Mouse (Mus musculus) intestine, postnatal 0 days (tissue): ENCODE measurements at regions not wholly inside any gene's neighbourhood (a gene's known extent, or its start where the extent isn't known, plus 50 kb on each side); places are given as distances from the start of the nearest gene placed in this dataset.

Experiments
- ATAC-seq: fragments of 200-750 bp; cut with Nextera tagmentation; 2 replicates; pipeline ENCODE4 v1.8.0; 2017; ENCODE audit warnings: mild to moderate bottlenecking, moderate TSS enrichment, moderate library complexity
- H3K27ac ChIP-seq: fragments of 300-500 bp; sonication (generic); 2 replicates; pipeline ENCODE4 v1.5.1; 2014; ENCODE audit warnings: mild to moderate bottlenecking, low read depth, low read length, moderate library complexity
- H3K27me3 ChIP-seq: fragments of 300-500 bp; sonication (generic); replicated peaks from 2 replicates; pipeline ENCODE4 v1.6.1; 2014; ENCODE audit warnings: low read length, mixed read lengths; ENCODE audit not compliant: control insufficient read depth, insufficient read depth
- H3K36me3 ChIP-seq: fragments of 300-500 bp; sonication (generic); 2 replicates; pipeline ENCODE4 v1.6.1; 2014; ENCODE audit warnings: mild to moderate bottlenecking, moderate library complexity; ENCODE audit not compliant: control insufficient read depth, insufficient read depth
- H3K4me1 ChIP-seq: fragments of 300-500 bp; sonication (generic); replicated peaks from 2 replicates; pipeline ENCODE4 v1.6.1; 2014; ENCODE audit warnings: antibody characterized with exemption, low read length, mixed read lengths; ENCODE audit not compliant: control insufficient read depth, insufficient read depth
- H3K4me2 ChIP-seq: fragments of 300-500 bp; sonication (generic); replicated peaks from 2 replicates; pipeline ENCODE4 v1.6.1; 2014; ENCODE audit warnings: low read depth, mild to moderate bottlenecking, moderate library complexity
- H3K4me3 ChIP-seq: fragments of 300-500 bp; sonication (generic); 2 replicates; pipeline ENCODE4 v1.5.1; 2014; ENCODE audit warnings: low read depth, low read length
- H3K9ac ChIP-seq: fragments of 300-500 bp; sonication (generic); 2 replicates; pipeline ENCODE4 v1.6.1; 2014; ENCODE audit warnings: mild to moderate bottlenecking, low read depth, low read length
- H3K9me3 ChIP-seq: fragments of 300-500 bp; sonication (generic); 2 replicates; pipeline ENCODE4 v1.6.1; 2016; ENCODE audit warnings: mixed run types; ENCODE audit not compliant: control insufficient read depth
- CTCF ChIP-seq: sonication (generic); IDR thresholded peaks from 2 replicates; pipeline ENCODE4 v1.5.1; 2016; ENCODE audit warnings: low read depth, mild to moderate bottlenecking, control low read depth, antibody characterized with exemption, moderate library complexity
- WGBS: fragments of 180-500 bp; shearing (Covaris S2); extraction: QIAGEN DNeasy Blood & Tissue Kit; methylation state at CpG from one replicate; pipeline ENCODE4 v1.1.7; 2014; 5-methylcytosine and 5-hydroxymethylcytosine counted together

DNA sequence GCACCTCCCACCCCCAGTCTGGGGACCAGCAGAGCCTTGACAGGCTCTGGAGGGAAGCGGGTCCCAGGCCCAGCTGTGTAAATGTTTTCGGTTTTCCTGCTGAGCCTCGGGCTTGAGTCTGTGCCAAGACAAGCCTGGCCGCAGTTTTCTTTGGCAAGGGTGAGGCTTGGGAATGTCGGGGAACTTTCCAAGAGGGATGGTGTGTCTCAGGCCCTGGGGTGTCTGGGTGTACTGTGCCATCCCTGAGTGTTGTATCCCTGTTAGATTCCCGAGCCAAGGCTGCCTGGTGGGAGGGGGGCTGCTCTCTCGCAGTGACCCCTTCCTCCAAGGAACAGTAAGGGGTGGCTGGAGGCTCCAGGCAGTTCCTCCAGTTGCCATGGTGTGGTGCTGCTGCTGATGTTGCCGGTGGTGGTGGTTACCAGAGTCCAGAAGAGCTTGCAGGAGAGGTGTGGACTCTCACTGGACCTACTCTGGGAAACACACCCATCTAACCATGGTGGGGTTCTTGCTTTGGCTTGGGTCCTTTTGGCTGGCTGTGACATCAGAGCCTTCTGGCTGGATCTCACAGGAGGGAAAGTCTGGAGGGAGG, 58.0 kb upstream of the Gm26897 start:
- no peak overlapping the region for H3K9ac ChIP-seq
- ATAC-seq = peak; percentile 22; the same call in 1 of the 2 replicates
- no peak overlapping the region for H3K4me2 ChIP-seq
- H3K27me3 ChIP-seq = no peaks in the 10 kb centered on the region
- H3K4me1 ChIP-seq = no peaks in the 10 kb centered on the region
- H3K9me3 ChIP-seq = no peaks in the 10 kb centered on the region
- peak; percentile 61 for TF ChIP-seq CTCF
- H3K36me3 ChIP-seq = no peaks in the 10 kb centered on the region
- WGBS = 27% methylated on average over 8 of the region's 8 CpGs
- H3K4me3 ChIP-seq = no peak overlapping the region
- 0 out of 2 replicates have a peak overlapping the region, but pooled peaks have one; percentile 21 for H3K27ac ChIP-seq

DNA sequence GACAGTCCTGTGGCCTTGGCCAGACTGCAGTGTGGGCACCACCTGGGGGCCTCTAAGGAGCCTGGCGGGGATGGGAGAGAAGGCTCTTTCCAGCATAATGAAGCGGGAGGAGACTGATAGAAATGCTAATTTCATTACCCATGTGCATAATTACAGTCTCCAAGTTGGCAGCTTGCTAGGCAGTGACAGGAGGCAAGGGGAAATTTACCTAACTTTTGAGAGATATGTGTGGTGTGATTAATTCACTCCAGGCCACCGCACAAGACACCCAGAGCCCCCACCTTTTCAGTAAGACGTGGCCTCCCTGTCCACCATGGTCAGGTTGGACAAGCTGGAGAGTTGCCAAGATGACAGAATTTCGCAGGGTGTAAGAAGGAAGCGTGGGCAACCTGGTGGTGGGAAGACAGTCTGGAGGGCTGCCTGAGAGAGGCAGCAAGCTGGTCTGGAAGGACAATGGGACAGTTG, 55.8 kb upstream of the Gm26897 start:
- no peak for ATAC-seq
- no peak for TF ChIP-seq CTCF
- H3K4me1 ChIP-seq = no peaks in the 10 kb centered on the region
- no peak overlapping the region for H3K4me2 ChIP-seq
- H3K36me3 ChIP-seq = no peaks in the 10 kb centered on the region
- no peak overlapping the region for H3K9ac ChIP-seq
- WGBS = 69% methylated on average over 6 of the region's 6 CpGs
- no peak overlapping the region for H3K27ac ChIP-seq
- H3K27me3 ChIP-seq = no peaks in the 10 kb centered on the region
- H3K4me3 ChIP-seq = no peak overlapping the region
- H3K9me3 ChIP-seq = no peaks in the 10 kb centered on the region

DNA sequence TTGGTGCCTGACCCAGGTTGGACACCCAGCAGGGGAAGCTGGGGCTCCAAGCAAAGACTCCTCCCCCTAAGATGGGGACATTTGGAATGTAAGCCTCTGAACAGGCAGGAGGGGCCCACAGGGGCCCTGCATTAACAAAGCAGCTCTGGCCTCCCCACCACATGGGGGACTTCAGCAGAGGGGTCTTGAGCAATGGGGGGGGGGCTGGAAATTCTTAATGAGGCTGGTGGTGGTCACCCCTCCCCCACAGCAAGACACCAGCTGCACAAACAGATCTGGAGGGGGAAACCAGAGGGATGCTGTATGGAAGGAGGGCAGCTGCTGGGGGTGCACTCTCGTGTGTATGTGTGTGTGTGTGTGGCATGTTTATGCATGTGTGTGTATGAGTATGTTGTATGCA, 55.2 kb upstream of the Gm26897 start:
- H3K9ac ChIP-seq = no peak overlapping the region
- no peak overlapping the region for H3K4me2 ChIP-seq
- H3K27ac ChIP-seq = no peak overlapping the region
- H3K27me3 ChIP-seq = no peaks in the 10 kb centered on the region
- no peak for ATAC-seq
- no peak overlapping the region for H3K4me3 ChIP-seq
- no peak for TF ChIP-seq CTCF
- H3K9me3 ChIP-seq = no peaks in the 10 kb centered on the region
- WGBS = 58% methylated on average over 1 of the region's 1 CpGs
- H3K4me1 ChIP-seq = no peaks in the 10 kb centered on the region
- no peaks in the 10 kb centered on the region for H3K36me3 ChIP-seq

DNA sequence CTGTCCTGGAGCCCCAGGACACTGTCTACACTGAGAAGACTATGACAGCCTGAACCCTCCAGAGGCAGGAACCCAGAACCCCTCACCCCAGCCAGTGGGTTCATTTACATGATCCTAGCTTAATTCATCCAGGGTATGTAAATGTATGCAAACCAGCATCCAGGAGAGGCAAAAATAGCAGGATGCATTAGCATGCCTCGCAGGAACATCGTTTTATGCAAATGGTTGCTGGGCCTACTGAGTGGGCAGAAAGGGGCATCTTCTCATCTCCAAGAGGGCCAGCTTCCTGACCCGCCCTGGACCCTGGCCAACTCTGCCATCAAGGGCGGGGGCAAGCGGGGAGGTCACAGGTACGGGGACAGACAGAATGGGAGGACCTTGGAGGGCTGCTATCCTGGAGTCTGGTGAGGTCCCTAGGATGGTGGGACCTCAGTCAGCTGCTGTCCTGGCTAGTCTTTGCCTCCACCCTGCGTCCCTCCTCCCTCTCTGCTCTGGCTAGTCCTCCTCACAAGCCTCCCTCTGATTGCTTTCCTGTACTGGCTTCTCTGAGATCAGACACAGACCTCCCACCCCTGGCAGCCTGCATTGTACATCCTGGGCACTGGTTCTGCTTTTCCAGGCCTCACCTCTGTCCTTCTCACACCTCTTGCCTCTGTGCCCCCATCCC, 52.2 kb upstream of the Gm26897 start:
- H3K9me3 ChIP-seq = no peaks in the 10 kb centered on the region
- no peak overlapping the region for H3K4me3 ChIP-seq
- H3K4me1 ChIP-seq = no peaks in the 10 kb centered on the region
- H3K27me3 ChIP-seq = no peaks in the 10 kb centered on the region
- 62% methylated on average over 7 of the region's 7 CpGs for WGBS
- no peaks in the 10 kb centered on the region for H3K36me3 ChIP-seq
- no peak overlapping the region for H3K27ac ChIP-seq
- no peak for TF ChIP-seq CTCF
- H3K9ac ChIP-seq = no peak overlapping the region
- H3K4me2 ChIP-seq = no peak overlapping the region
- ATAC-seq = no peak

DNA sequence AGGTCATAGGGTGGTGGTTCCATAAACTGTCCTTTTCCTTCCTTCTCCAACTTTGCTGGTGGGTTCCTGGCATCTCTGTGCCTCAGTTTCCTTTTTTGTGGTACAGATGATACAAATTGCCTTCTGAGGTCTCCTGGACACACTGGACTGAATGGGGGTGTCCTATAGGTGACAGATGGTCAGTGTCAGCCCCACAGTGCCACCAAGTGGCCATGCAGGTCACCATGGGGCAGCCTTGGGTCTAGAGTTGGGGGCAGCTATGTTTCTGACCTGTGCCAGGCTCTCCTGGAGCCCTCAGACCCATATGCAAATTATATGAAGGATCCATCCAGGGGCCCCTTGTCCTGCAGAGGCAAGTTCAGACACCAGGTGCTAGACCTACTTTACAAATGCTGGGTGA, 50.8 kb upstream of the Gm26897 start:
- no peak for ATAC-seq
- TF ChIP-seq CTCF = peak; percentile 75

More for the DNA sequence above, 50.8 kb upstream of the Gm26897 start:
- no peaks in the 10 kb centered on the region for H3K27me3 ChIP-seq
- no peaks in the 10 kb centered on the region for H3K9me3 ChIP-seq
- H3K4me1 ChIP-seq = no peaks in the 10 kb centered on the region
- H3K9ac ChIP-seq = no peak overlapping the region
- H3K4me3 ChIP-seq = no peak overlapping the region
- H3K36me3 ChIP-seq = no peaks in the 10 kb centered on the region
- no peak overlapping the region for H3K27ac ChIP-seq
- no peak overlapping the region for H3K4me2 ChIP-seq
